Mouse (Mus musculus) adrenal gland, postnatal 10 days (tissue): Measurements from ENCODE around the gene Magi2. TPM values are rescaled to one million over a fixed set of nuclear protein-coding genes. Genes with fewer than 3 reads are reported as not detected.

Experiments used
- DNase-seq: peaks from one replicate; pipeline ENCODE4 v3.0.0; 2021; ENCODE audit warnings: mixed read lengths
- total RNA-seq, 2 experiments: library from RNA; stranded (reverse); gene quantifications; 2 replicates each; pipeline ENCODE4 v1.2.3; 2021

Magi2 gene
- total RNA-seq, 2 experiments from 2014 or later: 4.7 to 6.1 TPM

- DNase-seq: no peak
These were observed 852.1 kb downstream of the Magi2 start for GRCm38 (mm10) chr5:20078931-20079330.

GRCm38 (mm10) chr5:20080605-20081309 is 853.9 kb downstream of the Magi2 start:
- no peak for DNase-seq

GRCm38 (mm10) chr5:20082368-20082767 is 855.5 kb downstream of the Magi2 start:
- DNase-seq: no peak

- DNase-seq: no peak
These were observed 860.2 kb downstream of the Magi2 start for GRCm38 (mm10) chr5:20087083-20087482.

- no peak for DNase-seq
These were observed 877.0 kb downstream of the Magi2 start for GRCm38 (mm10) chr5:20103869-20104268.

GRCm38 (mm10) chr5:20104496-20104895 is 877.7 kb downstream of the Magi2 start:
- no peak for DNase-seq

GRCm38 (mm10) chr5:20109496-20109895 is 882.7 kb downstream of the Magi2 start:
- DNase-seq: no peak

- DNase-seq: no peak
These were observed 890.3 kb downstream of the Magi2 start for GRCm38 (mm10) chr5:20117156-20117555.

GRCm38 (mm10) chr5:20140235-20140634 is 913.4 kb downstream of the Magi2 start:
- DNase-seq: no peak

- DNase-seq: no peak
These were observed 914.0 kb downstream of the Magi2 start for GRCm38 (mm10) chr5:20140662-20141444.

GRCm38 (mm10) chr5:20153359-20154125 is 926.7 kb downstream of the Magi2 start:
- peak; percentile 3 for DNase-seq

GRCm38 (mm10) chr5:20196765-20197164 is 969.9 kb downstream of the Magi2 start:
- no peak for DNase-seq

GRCm38 (mm10) chr5:20197395-20197794 is 970.6 kb downstream of the Magi2 start:
- no peak for DNase-seq

GRCm38 (mm10) chr5:20201348-20201747 is 974.5 kb downstream of the Magi2 start:
- no peak for DNase-seq

- no peak for DNase-seq
These were observed 981.3 kb downstream of the Magi2 start for GRCm38 (mm10) chr5:20208110-20208509.

- no peak for DNase-seq
These were observed 986.5 kb downstream of the Magi2 start for GRCm38 (mm10) chr5:20213299-20213698.

- no peak for DNase-seq
These were observed 999.8 kb downstream of the Magi2 start for GRCm38 (mm10) chr5:20226471-20227210.

- no peak for DNase-seq
These were observed 1001.3 kb downstream of the Magi2 start for GRCm38 (mm10) chr5:20227912-20228762.

- no peak for DNase-seq
These were observed 1005.1 kb downstream of the Magi2 start for GRCm38 (mm10) chr5:20231908-20232307.

- DNase-seq: no peak
These were observed 1014.7 kb downstream of the Magi2 start for GRCm38 (mm10) chr5:20241523-20241922.

- DNase-seq: no peak
These were observed 1015.7 kb downstream of the Magi2 start for GRCm38 (mm10) chr5:20242496-20242895.
